Mouse (Mus musculus) left cerebral cortex, adult 6 months (tissue): ENCODE measurements around the gene Gm45623. TPM values are rescaled to one million over a fixed set of nuclear protein-coding genes. Genes with fewer than 3 reads are reported as not detected.

Source experiments
- long read RNA-seq, 2 experiments: library from polyadenylated mRNA; unstranded; transcript quantifications; one replicate each; pipeline ENCODE4 v2.0.0; 2019 to 2020
- polyA plus RNA-seq: library from polyadenylated mRNA; unstranded; fragments of <200 nt; fragmentation: Nextera tagmentation; gene quantifications from 2 replicates; pipeline ENCODE4 v1.2.3, GENCODE M21; 2021

Gene Gm45623
- polyA plus RNA-seq = 1.7 and 2.6 TPM in 2 replicates
- long read RNA-seq, experiment 1, transcript Gm45623-201 (1 exons, 1,457 nt) = major isoform, 10 of 13 reads
- long read RNA-seq, experiment 1, partial matches to known transcripts = 0 of 13 reads
- long read RNA-seq, experiment 1, other reads (novel, unspliced or antisense) = 3 of 13 reads
- long read RNA-seq, experiment 2, partial matches to known transcripts = 0 of 4 reads
- long read RNA-seq, experiment 2, other reads (novel, unspliced or antisense) = 0 of 4 reads

DNA sequence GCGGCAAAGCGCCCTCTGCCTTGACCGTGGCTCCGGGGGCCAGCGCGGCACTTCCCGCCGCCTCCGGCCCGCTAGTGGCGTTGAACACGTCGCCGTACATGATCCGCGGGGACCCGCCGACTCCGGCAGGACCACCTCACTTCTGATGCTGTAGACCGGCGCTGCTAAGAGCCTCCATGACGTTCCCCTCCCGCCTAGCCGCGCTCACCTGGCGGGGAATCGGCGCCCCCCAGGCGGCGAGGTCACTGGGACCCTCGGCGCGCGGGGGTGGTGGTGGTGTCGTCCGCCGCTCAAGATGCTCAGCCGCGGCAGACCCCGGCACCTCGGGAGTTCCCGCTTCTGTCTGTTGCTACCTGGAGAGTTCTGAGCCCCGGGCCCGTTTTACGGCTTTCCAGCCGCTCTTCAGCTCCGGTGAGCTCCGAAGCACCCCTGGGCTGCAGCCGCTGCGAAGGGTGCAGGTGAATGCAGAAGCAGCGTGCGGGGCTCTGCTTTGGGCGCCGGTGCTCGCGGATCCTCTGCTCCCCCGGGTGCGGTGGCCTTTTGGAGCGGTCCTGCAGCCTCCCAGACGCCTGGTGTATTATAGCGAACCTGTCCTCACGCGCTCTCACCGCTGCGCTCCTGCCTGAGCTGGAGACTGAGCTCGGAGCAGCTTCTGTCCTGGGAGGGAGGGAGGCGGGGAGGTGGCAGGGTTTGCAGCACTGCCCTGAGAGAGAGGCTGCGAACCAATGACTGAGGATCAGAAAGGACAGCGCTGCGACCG lies at the start of gene Gm45623:
Gene Gm45623, minus strand, starts transcription at position 636 of the 760 bp plus-strand sequence.

DNA sequence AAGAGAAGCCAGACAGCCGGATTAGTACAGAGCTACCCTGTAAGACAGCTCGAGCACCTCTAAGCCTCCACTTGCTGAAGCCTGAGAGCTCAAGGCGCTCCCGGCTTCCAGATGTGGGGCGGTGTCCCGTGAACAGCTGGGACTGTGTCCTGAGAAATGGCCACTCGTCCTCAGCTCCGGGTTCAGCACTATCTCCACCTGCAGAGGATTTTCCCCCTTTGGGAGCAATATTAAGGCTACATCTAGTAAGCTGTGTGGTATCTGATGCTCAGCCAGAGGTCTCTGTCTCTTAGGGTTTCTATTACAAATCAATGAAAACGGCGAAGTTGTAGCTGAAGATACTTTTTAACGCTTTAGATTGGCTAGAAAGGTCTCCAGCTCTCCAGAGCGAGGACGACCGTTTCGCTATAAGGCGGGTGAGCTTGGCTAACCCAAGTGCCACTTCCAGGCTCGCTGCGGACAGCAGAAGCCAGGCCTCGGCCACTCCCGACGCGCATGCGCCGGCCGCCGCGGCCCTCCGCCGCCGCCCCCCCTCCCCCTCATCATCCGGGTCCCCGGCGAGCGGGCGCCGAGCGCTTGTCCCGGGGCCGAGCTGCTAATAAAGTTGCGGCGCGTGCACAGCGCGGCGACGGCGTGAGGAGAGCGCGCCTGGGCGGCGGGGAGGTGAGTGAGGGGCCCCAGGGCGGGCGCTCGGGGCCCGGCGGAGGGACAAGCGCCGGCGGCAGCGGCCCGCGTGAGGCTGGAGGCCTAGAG lies 51.0 kb downstream of the Gm45623 start, which contains the start of gene Smad5:
Gene Smad5, plus strand, starts transcription at position 542 of the 753 bp plus-strand sequence.

Other genes starting within 250 kb of the Gm45623 start
- gene Fbxl21, start 231.4 kb downstream of the Gm45623 start, polyA plus RNA-seq = 5.3 and 5.6 TPM in 2 replicates
- not detected in 2 replicates for gene Lect2, start 205.3 kb downstream of the Gm45623 start, polyA plus RNA-seq
- 2.1 TPM in 2 replicates for gene Tgfbi, start 144.3 kb downstream of the Gm45623 start, polyA plus RNA-seq
- 2.6 and 6.4 TPM in 2 replicates for gene Smad5, start 50.8 kb downstream of the Gm45623 start, polyA plus RNA-seq
- gene Trpc7, start 142.2 kb upstream of the Gm45623 start, polyA plus RNA-seq = 1.2 and 1.6 TPM in 2 replicates